Mouse (Mus musculus): Measurements from ENCODE around the gene Aggf1.

- TF ChIP-seq POLR2A (IDR thresholded peaks at IDR 0.05; ENCODE audit: control insufficient read depth in 1 of 2, insufficient read depth in 1 of 2, low read depth in 1 of 2, low read length in 2 of 2, poor library complexity in 1 of 2) (no peak), CTCF (IDR thresholded peaks at IDR 0.05 in 2 of 3, conservative IDR thresholded peaks at IDR 0.05 in 1 of 3; ENCODE audit: control insufficient read depth in 1 of 3, insufficient read depth in 1 of 3, low read depth in 2 of 3, low read length in 3 of 3, poor library complexity in 1 of 3, severe bottlenecking in 1 of 3) (no peak), ZNF384 (IDR thresholded peaks at IDR 0.05; ENCODE audit: low read depth, low read length) (no peak), EP300 (IDR thresholded peaks at IDR 0.05; ENCODE audit: low read depth in 1 of 2, low read length in 2 of 2) (no peak), E2F4 (IDR thresholded peaks at IDR 0.05; ENCODE audit: borderline replicate concordance, low read depth, low read length) (no peak), MAZ (IDR thresholded peaks at IDR 0.05; ENCODE audit: low read depth, low read length) (no peak), POLR2AphosphoS2 (IDR thresholded peaks at IDR 0.05; ENCODE audit: low read length) (no peak), RCOR1 (IDR thresholded peaks at IDR 0.05; ENCODE audit: low read depth, low read length) (no peak), USF2 (IDR thresholded peaks at IDR 0.05; ENCODE audit: borderline replicate concordance in 1 of 2, insufficient read depth in 1 of 2, low read depth in 1 of 2, low read length in 2 of 2) (no peak), MAFK (IDR thresholded peaks at IDR 0.05; ENCODE audit: borderline replicate concordance, low read depth, low read length) (no peak), TAL1 (IDR thresholded peaks at IDR 0.05; ENCODE audit: low read length) (no peak), JUND (IDR thresholded peaks at IDR 0.05; ENCODE audit: low read depth, low read length) (no peak), CHD1 (IDR thresholded peaks at IDR 0.05; ENCODE audit: low read depth, low read length) (no peak), RAD21 (IDR thresholded peaks at IDR 0.05; ENCODE audit: low read depth, low read length) (no peak)
Measured at GRCm38 (mm10) chr13:95378696-95379095, 3.5 kb upstream of the Aggf1 start.
